Mouse (Mus musculus): ENCODE data around the gene Abcg8. TPM values are rescaled to one million over a fixed set of nuclear protein-coding genes. Genes with fewer than 3 reads are reported as not detected.

Gene Abcg8
- total RNA-seq (2015; ENCODE audit: low replicate concordance) (not detected in 2 replicates), total RNA-seq (2017; ENCODE audit: low replicate concordance) (not detected in 2 replicates)

GRCm38 (mm10) chr17:84675951-84676366 is at the start of gene Abcg8:
Abcg8 (plus strand) TSS chr17:84676302.
- no peak for ATAC-seq (replicated peaks; ENCODE audit: low FRiP score, poor library complexity, severe bottlenecking)

GRCm38 (mm10) chr17:84626857-84627305 is 49.2 kb upstream of the Abcg8 start:
- ATAC-seq (replicated peaks; ENCODE audit: low FRiP score, poor library complexity, severe bottlenecking), result no peak

- no peak for ATAC-seq (replicated peaks; ENCODE audit: low FRiP score, poor library complexity, severe bottlenecking)
Observed at GRCm38 (mm10) chr17:84627721-84628120, 48.4 kb upstream of the Abcg8 start.

- no peak for ATAC-seq (replicated peaks; ENCODE audit: low FRiP score, poor library complexity, severe bottlenecking)
Observed at GRCm38 (mm10) chr17:84628611-84629010, 47.5 kb upstream of the Abcg8 start.

- ATAC-seq (replicated peaks; ENCODE audit: low FRiP score, poor library complexity, severe bottlenecking), result no peak
Observed at GRCm38 (mm10) chr17:84631836-84632235, 44.3 kb upstream of the Abcg8 start.

- no peak for ATAC-seq (replicated peaks; ENCODE audit: low FRiP score, poor library complexity, severe bottlenecking)
Observed at GRCm38 (mm10) chr17:84633443-84633842, 42.7 kb upstream of the Abcg8 start.

GRCm38 (mm10) chr17:84636328-84636727 is 39.8 kb upstream of the Abcg8 start:
- ATAC-seq (replicated peaks; ENCODE audit: low FRiP score, poor library complexity, severe bottlenecking), result no peak

- no peak for ATAC-seq (replicated peaks; ENCODE audit: low FRiP score, poor library complexity, severe bottlenecking)
Observed at GRCm38 (mm10) chr17:84637971-84638370, 38.1 kb upstream of the Abcg8 start.

GRCm38 (mm10) chr17:84639796-84640378 is 36.2 kb upstream of the Abcg8 start:
- ATAC-seq (replicated peaks; ENCODE audit: low FRiP score, poor library complexity, severe bottlenecking), result no peak

GRCm38 (mm10) chr17:84641893-84642292 is 34.2 kb upstream of the Abcg8 start:
- ATAC-seq (replicated peaks; ENCODE audit: low FRiP score, poor library complexity, severe bottlenecking), result no peak

- no peak for ATAC-seq (replicated peaks; ENCODE audit: low FRiP score, poor library complexity, severe bottlenecking)
Observed at GRCm38 (mm10) chr17:84642324-84642723, 33.8 kb upstream of the Abcg8 start.

GRCm38 (mm10) chr17:84644292-84645050 is 31.6 kb upstream of the Abcg8 start:
- ATAC-seq (replicated peaks; ENCODE audit: low FRiP score, poor library complexity, severe bottlenecking), result no peak

GRCm38 (mm10) chr17:84645119-84645518 is 31.0 kb upstream of the Abcg8 start:
- no peak for ATAC-seq (replicated peaks; ENCODE audit: low FRiP score, poor library complexity, severe bottlenecking)

- no peak for ATAC-seq (replicated peaks; ENCODE audit: low FRiP score, poor library complexity, severe bottlenecking)
Observed at GRCm38 (mm10) chr17:84645894-84646293, 30.2 kb upstream of the Abcg8 start.

- no peak for ATAC-seq (replicated peaks; ENCODE audit: low FRiP score, poor library complexity, severe bottlenecking)
Observed at GRCm38 (mm10) chr17:84646477-84646876, 29.6 kb upstream of the Abcg8 start.

GRCm38 (mm10) chr17:84647630-84648029 is 28.5 kb upstream of the Abcg8 start:
- ATAC-seq (replicated peaks; ENCODE audit: low FRiP score, poor library complexity, severe bottlenecking), result no peak

GRCm38 (mm10) chr17:84650302-84651017 is 25.6 kb upstream of the Abcg8 start:
- ATAC-seq (replicated peaks; ENCODE audit: low FRiP score, poor library complexity, severe bottlenecking), result no peak

- no peak for ATAC-seq (replicated peaks; ENCODE audit: low FRiP score, poor library complexity, severe bottlenecking)
Observed at GRCm38 (mm10) chr17:84653544-84653943, 22.6 kb upstream of the Abcg8 start.

GRCm38 (mm10) chr17:84656205-84656604 is 19.9 kb upstream of the Abcg8 start:
- ATAC-seq (replicated peaks; ENCODE audit: low FRiP score, poor library complexity, severe bottlenecking), result no peak

GRCm38 (mm10) chr17:84656653-84657421 is 19.3 kb upstream of the Abcg8 start:
- ATAC-seq (replicated peaks; ENCODE audit: low FRiP score, poor library complexity, severe bottlenecking), result no peak
